Mouse (Mus musculus): ENCODE measurements at regions not wholly inside any gene's neighbourhood (a gene's known extent, or its start where the extent isn't known, plus 50 kb on each side); places are given as distances from the start of the nearest gene placed in this dataset.
"Not testable (repeated sequence)": the region's sequence is repeated elsewhere in the genome, so short reads cannot be mapped to it uniquely, and the experiment has no call there.

DNA sequence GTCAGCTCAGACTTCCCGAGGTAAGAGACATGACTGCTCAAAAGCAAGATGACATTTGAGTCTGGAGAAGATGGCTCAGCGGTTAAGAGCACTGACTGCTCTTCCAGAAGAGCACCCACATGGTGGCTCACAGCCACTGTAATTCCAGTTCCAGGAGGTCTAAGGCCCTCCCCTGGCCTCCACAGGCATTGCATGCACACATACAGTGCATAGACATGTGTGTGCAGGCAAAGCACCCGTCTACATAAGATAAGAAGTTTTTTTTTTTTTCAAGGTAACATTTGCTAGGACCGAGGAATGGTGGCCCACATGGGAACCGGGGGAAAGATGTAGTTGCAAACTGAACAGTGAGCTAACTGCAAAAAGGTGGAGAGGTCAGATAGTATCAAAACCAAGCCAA is 139.3 kb downstream of the Katnal1 start:
- no peak overlapping the region for H3K4me3 ChIP-seq (ENCODE audit: low read depth, low read length)
- DNase-seq (ENCODE audit: low spot score) (no peak), ATAC-seq (no peak)
- no peaks in the 10 kb centered on the region for H3K9me3 ChIP-seq (replicated peaks; ENCODE audit: control insufficient read depth, low read length)
- H3K36me3 ChIP-seq (ENCODE audit: control insufficient read depth, insufficient read depth, low read length), result no peaks in the 10 kb centered on the region
- no peaks in the 10 kb centered on the region; the same call in 1 of the 2 replicates for H3K27me3 ChIP-seq (replicated peaks; ENCODE audit: control insufficient read depth, insufficient read depth, low read length)
- WGBS, result 80% methylated on average over 5 of the region's 5 CpGs
- no peak overlapping the region for H3K9ac ChIP-seq (ENCODE audit: low read length)
- no peak overlapping the region for H3K27ac ChIP-seq (ENCODE audit: low read depth, low read length)
- H3K4me1 ChIP-seq (ENCODE audit: control insufficient read depth, insufficient read depth, low read length), result peaks cover 12% of the 10 kb centered on the region; the same call in 1 of the 2 replicates
- H3K4me2 ChIP-seq (ENCODE audit: low read length), result no peak overlapping the region

DNA sequence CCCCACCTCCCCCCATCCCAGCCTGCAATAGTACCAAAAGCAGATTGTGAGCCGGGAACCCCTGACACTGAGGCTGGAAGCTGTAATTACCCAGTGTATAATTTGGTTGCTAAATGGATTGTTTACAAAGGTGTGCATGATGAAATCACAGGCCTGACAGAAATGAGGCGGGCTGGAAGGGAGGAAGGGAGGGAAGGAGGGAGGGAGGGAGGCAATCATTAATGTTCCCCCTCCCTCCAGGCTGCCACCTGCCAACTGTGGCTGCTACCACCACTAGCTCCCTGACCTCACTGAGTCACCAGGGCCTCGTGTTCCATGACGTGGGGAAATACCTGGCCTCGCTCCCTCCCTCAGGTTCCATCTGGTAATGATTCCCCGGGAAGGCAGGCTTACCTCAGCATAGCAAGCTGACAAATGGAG is 140.0 kb downstream of the Katnal1 start:
- Histone ChIP-seq H3K27me3 (replicated peaks; ENCODE audit: control insufficient read depth, insufficient read depth, low read length) (no peaks in the 10 kb centered on the region; the same call in 1 of the 2 replicates), H3K9ac (ENCODE audit: low read length) (no peak overlapping the region), H3K4me1 (ENCODE audit: control insufficient read depth, insufficient read depth, low read length) (peaks cover 12% of the 10 kb centered on the region; the same call in 1 of the 2 replicates), H3K27ac (ENCODE audit: low read depth, low read length) (no peak overlapping the region), H3K36me3 (ENCODE audit: control insufficient read depth, insufficient read depth, low read length) (no peaks in the 10 kb centered on the region), H3K4me3 (ENCODE audit: low read depth, low read length) (no peak overlapping the region), H3K9me3 (replicated peaks; ENCODE audit: control insufficient read depth, low read length) (no peaks in the 10 kb centered on the region), H3K4me2 (ENCODE audit: low read length) (no peak overlapping the region)
- 26% methylated on average over 5 of the region's 6 CpGs for WGBS
- DNase-seq (ENCODE audit: low spot score) (peak; percentile 65), ATAC-seq (peak; percentile 44; the same call in 1 of the 2 replicates)

DNA sequence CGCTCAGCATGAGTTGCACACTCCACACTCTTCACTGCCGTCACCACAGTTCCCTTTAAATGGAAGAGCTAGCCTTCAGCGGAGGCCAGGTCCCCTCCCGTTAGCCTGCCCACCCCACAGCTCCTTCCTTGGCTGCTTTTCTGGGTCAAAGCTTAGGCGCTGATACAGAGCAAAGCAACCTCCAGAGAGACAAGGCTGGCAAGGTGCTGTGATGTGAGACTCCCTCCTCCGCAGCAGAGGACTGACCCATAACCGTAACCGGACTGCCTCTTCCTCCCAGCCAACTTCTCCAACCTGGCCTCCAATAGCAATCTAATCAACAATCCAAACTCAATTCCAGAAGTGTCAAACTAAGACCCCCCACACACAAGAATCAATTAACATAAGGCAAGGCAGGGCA is 140.4 kb downstream of the Katnal1 start:
- H3K9me3 ChIP-seq (replicated peaks; ENCODE audit: control insufficient read depth, low read length), result no peaks in the 10 kb centered on the region
- H3K4me1 ChIP-seq (ENCODE audit: control insufficient read depth, insufficient read depth, low read length), result peaks cover 12% of the 10 kb centered on the region; the same call in 1 of the 2 replicates
- H3K36me3 ChIP-seq (ENCODE audit: control insufficient read depth, insufficient read depth, low read length), result no peaks in the 10 kb centered on the region
- H3K9ac ChIP-seq (ENCODE audit: low read length), result no peak overlapping the region
- H3K4me2 ChIP-seq (ENCODE audit: low read length), result no peak overlapping the region
- no peak for DNase-seq (ENCODE audit: low spot score)
- WGBS, result 75% methylated on average over 8 of the region's 8 CpGs
- ATAC-seq, result no peak
- no peak overlapping the region for H3K4me3 ChIP-seq (ENCODE audit: low read depth, low read length)
- no peaks in the 10 kb centered on the region; the same call in 1 of the 2 replicates for H3K27me3 ChIP-seq (replicated peaks; ENCODE audit: control insufficient read depth, insufficient read depth, low read length)
- no peak overlapping the region for H3K27ac ChIP-seq (ENCODE audit: low read depth, low read length)

DNA sequence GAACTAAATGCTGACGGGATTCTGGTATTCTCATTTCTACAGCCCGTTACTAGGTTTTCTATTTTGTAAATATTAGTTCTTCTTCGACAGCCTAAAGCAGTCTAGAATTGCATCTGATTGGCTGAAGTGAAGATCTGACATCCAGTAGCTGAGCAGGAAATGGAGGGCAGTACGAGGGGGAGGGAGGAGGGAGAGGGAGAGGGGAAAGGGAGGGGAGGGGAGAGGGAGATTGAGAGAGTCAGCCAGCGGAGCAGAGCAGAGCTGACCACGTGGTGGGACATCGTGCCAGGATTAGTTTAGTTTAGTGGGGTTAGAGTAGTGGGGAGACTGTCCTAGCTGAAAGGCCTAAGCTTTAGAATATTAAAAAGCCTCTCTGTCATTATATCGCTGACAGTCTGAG is 141.8 kb downstream of the Katnal1 start:
- H3K27ac ChIP-seq (ENCODE audit: low read depth, low read length), result no peak overlapping the region
- WGBS, result 27% methylated on average over 8 of the region's 8 CpGs
- H3K9ac ChIP-seq (ENCODE audit: low read length), result no peak overlapping the region
- no peaks in the 10 kb centered on the region; the same call in 1 of the 2 replicates for H3K27me3 ChIP-seq (replicated peaks; ENCODE audit: control insufficient read depth, insufficient read depth, low read length)
- no peaks in the 10 kb centered on the region for H3K9me3 ChIP-seq (replicated peaks; ENCODE audit: control insufficient read depth, low read length)
- no peak overlapping the region for H3K4me3 ChIP-seq (ENCODE audit: low read depth, low read length)
- ATAC-seq, result peak; percentile 68
- DNase-seq (ENCODE audit: low spot score), result peak; percentile 70
- H3K4me2 ChIP-seq (ENCODE audit: low read length), result no peak overlapping the region
- H3K4me1 ChIP-seq (ENCODE audit: control insufficient read depth, insufficient read depth, low read length), result peaks cover 12% of the 10 kb centered on the region; the same call in 1 of the 2 replicates
- H3K36me3 ChIP-seq (ENCODE audit: control insufficient read depth, insufficient read depth, low read length), result no peaks in the 10 kb centered on the region

DNA sequence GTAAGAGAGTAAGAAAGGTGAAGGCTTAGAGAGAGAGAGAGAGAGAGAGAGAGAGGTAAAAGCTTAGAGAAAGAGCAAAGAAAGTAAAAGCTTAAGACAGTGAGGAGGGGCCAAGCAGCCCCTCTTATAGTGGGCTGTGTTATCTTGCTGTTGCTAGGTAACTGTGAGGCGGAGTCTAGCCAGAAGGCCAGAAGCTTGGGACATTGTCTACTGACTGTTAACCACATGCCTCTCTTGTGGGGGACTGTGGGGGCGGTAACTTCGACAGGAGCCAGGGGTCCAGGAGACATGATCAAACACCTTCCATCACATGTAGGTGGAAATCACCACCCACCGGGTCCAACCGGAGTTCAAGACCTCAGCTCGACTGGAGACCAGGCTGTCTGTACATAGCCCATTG is 148.0 kb downstream of the Katnal1 start:
- WGBS, result 55% methylated on average over 6 of the region's 6 CpGs
- DNase-seq (ENCODE audit: low spot score); H3K9me3 ChIP-seq (replicated peaks; ENCODE audit: control insufficient read depth, low read length); H3K4me1 ChIP-seq (ENCODE audit: control insufficient read depth, insufficient read depth, low read length); H3K9ac ChIP-seq (ENCODE audit: low read length); ATAC-seq; H3K27ac ChIP-seq (ENCODE audit: low read depth, low read length); H3K36me3 ChIP-seq (ENCODE audit: control insufficient read depth, insufficient read depth, low read length); H3K27me3 ChIP-seq (replicated peaks; ENCODE audit: control insufficient read depth, insufficient read depth, low read length); H3K4me2 ChIP-seq (ENCODE audit: low read length); H3K4me3 ChIP-seq (ENCODE audit: low read depth, low read length): not testable (repeated sequence)

DNA sequence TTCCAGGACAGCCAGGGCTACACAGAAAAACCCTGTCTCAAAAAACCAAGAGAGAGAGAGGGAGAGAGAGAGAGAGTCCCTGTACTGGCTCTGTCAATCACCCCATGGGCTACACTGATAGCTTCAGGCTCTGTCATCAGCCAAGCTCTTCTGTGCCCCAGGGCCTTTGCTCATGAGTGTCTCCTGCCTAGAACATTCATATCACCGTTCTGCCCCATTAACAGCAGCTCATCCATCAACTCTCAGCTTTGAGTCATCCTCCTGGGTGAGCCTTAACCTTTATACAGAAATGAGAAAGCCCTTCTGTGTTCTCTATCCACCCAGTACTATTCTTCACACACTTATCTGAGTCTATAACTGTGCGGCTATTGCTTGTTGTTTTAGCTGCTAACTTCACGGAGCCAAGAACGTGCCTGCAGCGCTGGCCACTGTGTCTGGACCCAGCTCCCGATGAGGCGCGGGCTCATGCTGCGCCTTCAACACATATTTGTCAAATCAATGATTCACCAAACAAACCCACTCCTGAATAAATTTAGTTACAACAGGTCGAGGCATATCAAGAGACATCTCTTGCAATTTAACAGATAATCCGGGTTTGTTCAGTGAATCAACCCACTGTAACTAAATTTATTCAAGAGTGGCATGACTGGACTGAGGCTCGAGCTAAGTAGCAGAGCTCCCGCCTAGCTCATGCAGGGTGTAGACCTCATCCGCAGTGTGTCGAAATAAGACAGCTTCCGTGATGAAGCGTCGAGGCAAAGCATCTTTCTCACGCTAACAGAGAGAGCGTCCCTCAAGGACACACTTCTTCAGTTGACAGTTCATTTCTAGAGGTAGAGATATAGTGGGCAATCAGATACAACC is 152.1 kb downstream of the Katnal1 start:
- no peaks in the 10 kb centered on the region for H3K27me3 ChIP-seq (replicated peaks; ENCODE audit: control insufficient read depth, insufficient read depth, low read length)
- no peak overlapping the region for H3K4me2 ChIP-seq (ENCODE audit: low read length)
- H3K4me1 ChIP-seq (ENCODE audit: control insufficient read depth, insufficient read depth, low read length), result no peaks in the 10 kb centered on the region
- no peaks in the 10 kb centered on the region for H3K36me3 ChIP-seq (ENCODE audit: control insufficient read depth, insufficient read depth, low read length)
- no peak overlapping the region for H3K27ac ChIP-seq (ENCODE audit: low read depth, low read length)
- DNase-seq (ENCODE audit: low spot score) (no peak), ATAC-seq (no peak)
- WGBS, result 89% methylated on average over 20 of the region's 20 CpGs
- no peaks in the 10 kb centered on the region for H3K9me3 ChIP-seq (replicated peaks; ENCODE audit: control insufficient read depth, low read length)
- H3K4me3 ChIP-seq (ENCODE audit: low read depth, low read length), result no peak overlapping the region
- no peak overlapping the region for H3K9ac ChIP-seq (ENCODE audit: low read length)

DNA sequence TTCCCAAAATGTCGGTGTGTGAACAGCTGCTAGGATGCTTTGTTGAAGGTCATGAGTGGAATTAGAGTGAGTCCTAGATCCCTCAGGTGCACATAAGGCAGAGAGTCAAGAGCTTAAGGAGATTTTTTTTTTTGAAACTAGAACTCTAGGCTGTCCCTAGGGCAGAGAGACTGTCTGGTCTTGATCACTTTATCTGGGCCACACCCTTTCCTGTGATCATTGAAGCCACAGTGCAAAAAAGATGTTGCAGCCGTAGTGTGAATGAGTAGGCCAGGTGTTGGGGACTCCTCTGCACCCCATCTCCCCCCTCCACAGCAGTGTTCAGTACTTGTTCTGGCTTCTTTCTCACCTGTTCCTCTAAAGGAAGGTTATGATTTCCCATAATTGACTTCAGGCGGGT is 153.9 kb downstream of the Katnal1 start:
- DNase-seq (ENCODE audit: low spot score) (no peak), ATAC-seq (no peak)
- H3K4me3 ChIP-seq (ENCODE audit: low read depth, low read length), result no peak overlapping the region
- no peak overlapping the region for H3K9ac ChIP-seq (ENCODE audit: low read length)
- H3K27me3 ChIP-seq (replicated peaks; ENCODE audit: control insufficient read depth, insufficient read depth, low read length), result no peaks in the 10 kb centered on the region
- H3K4me2 ChIP-seq (ENCODE audit: low read length), result no peak overlapping the region
- no peaks in the 10 kb centered on the region for H3K36me3 ChIP-seq (ENCODE audit: control insufficient read depth, insufficient read depth, low read length)
- H3K27ac ChIP-seq (ENCODE audit: low read depth, low read length), result no peak overlapping the region
- no peaks in the 10 kb centered on the region for H3K4me1 ChIP-seq (ENCODE audit: control insufficient read depth, insufficient read depth, low read length)
- no peaks in the 10 kb centered on the region for H3K9me3 ChIP-seq (replicated peaks; ENCODE audit: control insufficient read depth, low read length)
- 86% methylated on average over 3 of the region's 3 CpGs for WGBS

DNA sequence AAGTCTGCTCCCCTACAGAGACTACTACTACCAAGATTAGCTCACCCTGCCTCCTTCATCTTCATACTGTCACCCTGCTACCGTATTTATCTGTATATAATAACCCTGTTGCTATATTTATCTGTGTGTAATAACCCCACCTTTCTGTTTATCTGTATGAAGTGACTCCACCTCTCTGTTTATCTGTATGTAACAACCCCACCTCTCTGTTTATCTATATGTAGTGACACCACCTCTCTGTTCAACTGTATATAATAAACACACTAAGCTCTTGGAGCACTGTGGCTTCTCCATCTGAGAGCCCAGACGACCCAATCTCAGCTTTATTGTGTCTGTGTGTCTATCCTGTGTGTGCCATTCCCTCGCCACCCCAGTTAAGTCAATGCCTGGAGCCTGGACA is 154.7 kb downstream of the Katnal1 start:
- 69% methylated on average over 3 of the region's 3 CpGs for WGBS
- Histone ChIP-seq H3K27me3 (replicated peaks; ENCODE audit: control insufficient read depth, insufficient read depth, low read length) (no peaks in the 10 kb centered on the region), H3K9me3 (replicated peaks; ENCODE audit: control insufficient read depth, low read length) (no peaks in the 10 kb centered on the region), H3K9ac (ENCODE audit: low read length) (no peak overlapping the region), H3K4me1 (ENCODE audit: control insufficient read depth, insufficient read depth, low read length) (no peaks in the 10 kb centered on the region), H3K36me3 (ENCODE audit: control insufficient read depth, insufficient read depth, low read length) (no peaks in the 10 kb centered on the region), H3K4me2 (ENCODE audit: low read length) (no peak overlapping the region), H3K4me3 (ENCODE audit: low read depth, low read length) (no peak overlapping the region), H3K27ac (ENCODE audit: low read depth, low read length) (no peak overlapping the region)
- ATAC-seq (no peak), DNase-seq (ENCODE audit: low spot score) (no peak)

DNA sequence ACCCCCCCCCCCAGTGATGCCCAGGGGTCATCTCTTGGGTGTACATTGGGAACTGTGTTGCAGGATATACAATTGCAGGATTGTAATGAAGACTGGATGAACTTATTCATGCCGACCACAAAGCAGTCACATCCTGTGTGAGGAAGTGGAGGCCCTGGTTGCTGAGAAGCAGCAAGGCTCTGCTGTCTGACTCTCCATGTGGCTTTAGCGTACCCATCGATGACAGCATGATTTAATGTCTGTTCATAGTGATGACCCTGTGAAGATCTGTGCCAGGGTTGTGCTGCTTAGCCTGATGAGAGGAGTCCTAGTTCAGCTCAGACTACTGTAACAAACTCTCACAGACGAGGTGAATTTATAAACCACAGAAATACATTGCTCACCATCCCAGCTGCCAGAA is 159.7 kb downstream of the Katnal1 start:
- DNase-seq (ENCODE audit: low spot score) (no peak), ATAC-seq (no peak)
- no peaks in the 10 kb centered on the region for H3K36me3 ChIP-seq (ENCODE audit: control insufficient read depth, insufficient read depth, low read length)
- H3K4me2 ChIP-seq (ENCODE audit: low read length), result no peak overlapping the region
- H3K4me1 ChIP-seq (ENCODE audit: control insufficient read depth, insufficient read depth, low read length), result no peaks in the 10 kb centered on the region
- no peaks in the 10 kb centered on the region for H3K9me3 ChIP-seq (replicated peaks; ENCODE audit: control insufficient read depth, low read length)
- H3K27me3 ChIP-seq (replicated peaks; ENCODE audit: control insufficient read depth, insufficient read depth, low read length), result no peaks in the 10 kb centered on the region
- H3K27ac ChIP-seq (ENCODE audit: low read depth, low read length), result no peak overlapping the region
- 87% methylated on average over 4 of the region's 4 CpGs for WGBS
- H3K9ac ChIP-seq (ENCODE audit: low read length), result no peak overlapping the region
- no peak overlapping the region for H3K4me3 ChIP-seq (ENCODE audit: low read depth, low read length)

Measured in forebrain, embryonic 14.5 days (tissue).